Mouse (Mus musculus): ENCODE data around the gene Smg1.
A peak's percentile ranks its signal among the peaks of the same experiment; 100 is the strongest.

Gene Smg1

GRCm38 (mm10) chr7:118104458-118105052, 138.9 kb downstream of the Smg1 start:
- peak in 1 of 2 experiments; percentile 23 for DNase-seq (ENCODE audit: low spot score in 2 of 2)

- DNase-seq (ENCODE audit: low spot score in 2 of 2), result no peak
These were observed 139.7 kb downstream of the Smg1 start for GRCm38 (mm10) chr7:118103462-118104379.

GRCm38 (mm10) chr7:118102678-118103461, 140.6 kb downstream of the Smg1 start:
- no peak for DNase-seq (ENCODE audit: low spot score in 2 of 2)

GRCm38 (mm10) chr7:118102231-118102630, 141.2 kb downstream of the Smg1 start:
- DNase-seq (ENCODE audit: low spot score in 2 of 2), result peak in 1 of 2 experiments; percentile 60

GRCm38 (mm10) chr7:118097615-118098014, 145.9 kb downstream of the Smg1 start:
- DNase-seq (ENCODE audit: low spot score in 2 of 2), result no peak

Measured in left cerebral cortex, adult 9 months (tissue).